24 mouse cellular contexts compared by ENCODE assay signal in the genomic region with DNA sequence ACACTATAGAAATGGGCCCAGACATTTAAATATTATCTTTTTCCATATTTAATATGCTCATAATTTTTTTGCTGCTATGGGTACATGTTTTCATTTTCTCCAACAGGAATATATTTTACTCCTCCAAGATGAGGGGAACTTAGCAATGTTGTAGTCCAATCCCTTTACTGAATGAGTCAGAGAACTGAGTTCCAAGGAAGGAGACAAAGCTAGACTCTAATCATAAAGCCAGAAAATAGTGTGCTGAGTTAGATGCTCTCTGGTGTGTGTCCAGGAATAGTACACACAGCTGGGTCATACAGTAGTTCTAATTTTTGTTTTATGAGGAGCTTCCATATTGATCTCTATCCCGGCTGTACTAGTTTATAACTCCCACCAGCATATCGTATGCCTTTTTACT. TPM values are rescaled to one million over a fixed set of nuclear protein-coding genes. Genes with fewer than 3 reads are reported as not detected.
"Had no signal": no experiment of that assay in that cellular context is flagged by ENCODE, and none has a peak within 500 bp of the region (broad histone marks: within the 10 kb centered on the region; RNA-seq: fewer than 3 reads in every experiment).

No protein-coding gene starts in this region.

- H3K27ac ChIP-seq: limb, embryonic 10.5 days; limb, embryonic 12.5 days; limb, embryonic 13.5 days; limb, embryonic 15.5 days; liver, embryonic 12.5 days; liver, embryonic 13.5 days; liver, embryonic 14.5 days; liver, embryonic 15.5 days; lung, embryonic 15.5 days; macrophage; midbrain, embryonic 10.5 days; midbrain, embryonic 12.5 days; midbrain, embryonic 13.5 days; midbrain, embryonic 15.5 days; neural tube, embryonic 12.5 days had no signal

- H3K4me3 ChIP-seq: limb, embryonic 10.5 days; limb, embryonic 12.5 days; limb, embryonic 13.5 days; limb, embryonic 15.5 days; liver, embryonic 12.5 days; liver, embryonic 13.5 days; liver, embryonic 15.5 days; lung, embryonic 15.5 days; megakaryocyte, embryonic 14.5 days; midbrain, embryonic 10.5 days; midbrain, embryonic 12.5 days; midbrain, embryonic 13.5 days; midbrain, embryonic 15.5 days; myocyte; neural tube, embryonic 12.5 days had no signal

- DNase-seq: left cerebral cortex, postnatal 4 days; liver, embryonic 13.5 days; lung, adult 2 months; midbrain, embryonic 14.5 days had no signal

- ATAC-seq: liver, embryonic 12.5 days; liver, postnatal 0 days; midbrain, embryonic 13.5 days; midbrain, embryonic 15.5 days; midbrain, embryonic 16.5 days had no signal

RNA-seq across cellular contexts. Expression of a gene that starts 9.3 kb away (rescaled TPM):
- total RNA-seq: monocyte, adult 5-6 weeks had no signal

RNA-seq across cellular contexts. Expression of a gene that starts 55.4 kb away (rescaled TPM):
- total RNA-seq: megakaryocyte, adult 5-6 weeks; monocyte, adult 5-6 weeks had no signal
